Mouse (Mus musculus): ENCODE results near the gene Acvr1c. TPM values are rescaled to one million over a fixed set of nuclear protein-coding genes. Genes with fewer than 3 reads are reported as not detected.

The Acvr1c gene
- total and polyA plus RNA-seq, 2 experiments from 2014 or later = 0.67 to 0.99 TPM

GRCm38 (mm10) chr2:58279163-58279562 lies 78.5 kb downstream of the Acvr1c start:
- no peak overlapping the region for H3K9ac ChIP-seq (replicated peaks; ENCODE audit: low read length, poor library complexity, severe bottlenecking)
- ATAC-seq (ENCODE audit: low FRiP score) = no peak
- H3K4me1 ChIP-seq (ENCODE audit: insufficient read depth, low read length) = no peaks in the 10 kb centered on the region
- no peak overlapping the region for H3K4me3 ChIP-seq (ENCODE audit: low read depth, low read length)
- no peak for TF ChIP-seq CTCF (IDR thresholded peaks at IDR 0.05)
- H3K4me2 ChIP-seq (ENCODE audit: low read depth, low read length, poor library complexity, severe bottlenecking) = no peak overlapping the region
- no peaks in the 10 kb centered on the region for H3K9me3 ChIP-seq (ENCODE audit: low read length)
- H3K36me3 ChIP-seq (ENCODE audit: insufficient read depth, low read length) = no peaks in the 10 kb centered on the region
- DNase-seq (ENCODE audit: low spot score) = no peak
- H3K27ac ChIP-seq (ENCODE audit: low read depth, low read length) = no peak overlapping the region
- 90% methylated on average over 5 of the region's 5 CpGs for WGBS
- no peaks in the 10 kb centered on the region for H3K27me3 ChIP-seq (ENCODE audit: insufficient read depth, low read length)

DNA sequence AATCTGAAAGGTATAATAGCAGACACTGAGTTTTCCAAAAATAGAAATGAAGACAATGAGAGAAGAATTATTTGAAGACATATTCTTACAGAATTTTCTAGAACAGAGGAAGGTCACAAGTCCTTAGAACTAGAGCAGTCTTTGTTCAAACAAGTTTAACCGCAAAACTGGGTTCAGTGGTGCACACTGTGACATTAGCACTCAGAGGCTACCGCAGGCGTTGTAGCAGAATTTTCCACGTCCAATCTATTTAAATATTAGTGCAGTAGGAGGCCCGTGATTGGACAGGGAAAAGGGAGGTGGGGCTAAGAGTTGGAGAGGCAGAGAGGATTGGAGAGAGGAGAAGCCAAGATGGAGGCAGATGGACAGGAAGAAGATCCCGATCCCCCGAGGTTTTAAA lies 81.2 kb downstream of the Acvr1c start:
- Histone ChIP-seq H3K4me2 (ENCODE audit: low read depth, low read length, poor library complexity, severe bottlenecking) (no peak overlapping the region), H3K9ac (replicated peaks; ENCODE audit: low read length, poor library complexity, severe bottlenecking) (no peak overlapping the region), H3K9me3 (ENCODE audit: low read length) (no peaks in the 10 kb centered on the region), H3K27me3 (ENCODE audit: insufficient read depth, low read length) (no peaks in the 10 kb centered on the region), H3K4me1 (ENCODE audit: insufficient read depth, low read length) (no peaks in the 10 kb centered on the region), H3K4me3 (ENCODE audit: low read depth, low read length) (no peak overlapping the region), H3K36me3 (ENCODE audit: insufficient read depth, low read length) (no peaks in the 10 kb centered on the region), H3K27ac (ENCODE audit: low read depth, low read length) (no peak overlapping the region)
- ATAC-seq (ENCODE audit: low FRiP score) (no peak), DNase-seq (ENCODE audit: low spot score) (no peak)
- WGBS = 85% methylated on average over 7 of the region's 7 CpGs
- TF ChIP-seq CTCF (IDR thresholded peaks at IDR 0.05) = no peak

DNA sequence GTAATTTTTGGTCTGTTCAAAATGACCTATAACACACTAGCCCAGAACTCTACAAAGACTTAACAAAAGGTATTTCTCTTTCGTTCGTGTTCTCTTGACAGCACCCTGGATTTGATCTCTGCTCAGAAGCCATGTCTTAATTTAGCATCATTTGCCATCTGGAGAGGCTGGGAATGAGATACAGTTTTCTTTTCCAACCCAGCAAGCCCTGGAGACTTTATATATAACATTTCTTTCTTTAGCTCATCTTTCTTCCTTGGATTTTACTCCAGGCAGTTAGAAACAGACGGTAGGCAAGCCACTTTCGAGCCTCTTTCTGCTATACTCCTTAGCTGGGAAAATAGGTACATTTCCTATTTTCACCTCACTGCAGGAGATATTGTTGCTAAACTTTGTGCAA lies 117.1 kb downstream of the Acvr1c start:
- Histone ChIP-seq H3K27ac (ENCODE audit: low read depth, low read length) (no peak overlapping the region), H3K9me3 (ENCODE audit: low read length) (no peaks in the 10 kb centered on the region), H3K4me2 (ENCODE audit: low read depth, low read length, poor library complexity, severe bottlenecking) (no peak overlapping the region), H3K4me3 (ENCODE audit: low read depth, low read length) (no peak overlapping the region), H3K4me1 (ENCODE audit: insufficient read depth, low read length) (no peaks in the 10 kb centered on the region), H3K36me3 (ENCODE audit: insufficient read depth, low read length) (no peaks in the 10 kb centered on the region), H3K9ac (replicated peaks; ENCODE audit: low read length, poor library complexity, severe bottlenecking) (no peak overlapping the region), H3K27me3 (ENCODE audit: insufficient read depth, low read length) (no peaks in the 10 kb centered on the region)
- ATAC-seq (ENCODE audit: low FRiP score) (no peak), DNase-seq (ENCODE audit: low spot score) (no peak)
- WGBS = 65% methylated on average over 4 of the region's 4 CpGs
- no peak for TF ChIP-seq CTCF (IDR thresholded peaks at IDR 0.05)

DNA sequence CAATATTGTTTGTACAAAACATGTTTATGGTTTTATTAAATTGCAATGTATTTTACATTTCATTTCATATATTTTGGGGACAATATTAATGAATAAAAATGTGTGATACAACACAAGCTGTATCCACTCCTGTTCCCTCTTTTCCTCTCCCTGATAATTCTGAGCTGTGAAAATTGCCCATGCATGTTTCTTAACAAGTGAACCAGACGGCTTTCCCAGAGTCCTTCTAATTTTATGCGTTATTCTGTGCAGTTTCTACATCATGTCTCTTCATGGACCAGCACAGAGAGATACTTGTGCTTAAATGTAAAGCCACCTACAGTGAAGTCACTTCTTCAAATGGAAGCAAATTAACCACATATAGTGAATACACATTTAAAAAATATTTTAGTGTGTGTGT lies 120.2 kb downstream of the Acvr1c start:
- WGBS = 73% methylated on average over 2 of the region's 2 CpGs
- H3K27me3 ChIP-seq (ENCODE audit: insufficient read depth, low read length) = no peaks in the 10 kb centered on the region
- no peaks in the 10 kb centered on the region for H3K4me1 ChIP-seq (ENCODE audit: insufficient read depth, low read length)
- no peak overlapping the region for H3K9ac ChIP-seq (replicated peaks; ENCODE audit: low read length, poor library complexity, severe bottlenecking)
- ATAC-seq (ENCODE audit: low FRiP score) (no peak), DNase-seq (ENCODE audit: low spot score) (no peak)
- no peak overlapping the region for H3K4me3 ChIP-seq (ENCODE audit: low read depth, low read length)
- H3K27ac ChIP-seq (ENCODE audit: low read depth, low read length) = no peak overlapping the region
- no peaks in the 10 kb centered on the region for H3K36me3 ChIP-seq (ENCODE audit: insufficient read depth, low read length)
- no peaks in the 10 kb centered on the region for H3K9me3 ChIP-seq (ENCODE audit: low read length)
- H3K4me2 ChIP-seq (ENCODE audit: low read depth, low read length, poor library complexity, severe bottlenecking) = no peak overlapping the region
- TF ChIP-seq CTCF (IDR thresholded peaks at IDR 0.05) = no peak

Other genes with a start within 250 kb of the Acvr1c start
- 0.11 TPM in 1 of 2 replicates, not detected in the other for gene Cytip, start 162.4 kb downstream of the Acvr1c start, total RNA-seq (2014; rRNA removed)
- 0.21 TPM in 1 of 2 replicates, not detected in the other for gene Cytip, start 162.4 kb downstream of the Acvr1c start, polyA plus RNA-seq (2015; fragmentation: Nextera tagmentation; extraction: Ambion mirVana)
- not detected in 2 replicates for gene Gm17409, start 112.2 kb upstream of the Acvr1c start, total RNA-seq (2014; rRNA removed)
- gene Gm17409, start 112.2 kb upstream of the Acvr1c start, polyA plus RNA-seq (2015; fragmentation: Nextera tagmentation; extraction: Ambion mirVana) = not detected in 2 replicates
- 10.0 and 12.6 TPM in 2 replicates for gene Acvr1, start 209.3 kb upstream of the Acvr1c start, total RNA-seq (2014; rRNA removed)
- 3.6 and 4.1 TPM in 2 replicates for gene Acvr1, start 209.3 kb upstream of the Acvr1c start, polyA plus RNA-seq (2015; fragmentation: Nextera tagmentation; extraction: Ambion mirVana)
- gene Upp2, start 209.4 kb upstream of the Acvr1c start, total RNA-seq (2014; rRNA removed) = 6.7 and 11.6 TPM in 2 replicates
- gene Upp2, start 209.4 kb upstream of the Acvr1c start, polyA plus RNA-seq (2015; fragmentation: Nextera tagmentation; extraction: Ambion mirVana) = 9.8 and 11.6 TPM in 2 replicates